Mouse (Mus musculus) midbrain, embryonic 16.5 days (tissue): ENCODE results near the gene Nudt6. TPM values are rescaled to one million over a fixed set of nuclear protein-coding genes. Genes with fewer than 3 reads are reported as not detected.

Experiments used
- ATAC-seq: fragments of 200-750 bp; cut with Nextera tagmentation; 2 replicates; pipeline ENCODE4 v1.8.0; 2017; ENCODE audit warnings: moderate TSS enrichment
- H3K27ac ChIP-seq: fragments of 300-500 bp; sonication (generic); 2 replicates; pipeline ENCODE4 v1.5.1; 2014; ENCODE audit warnings: mild to moderate bottlenecking, low read length, mixed read lengths
- H3K27me3 ChIP-seq: fragments of 300-500 bp; sonication (generic); 2 replicates; pipeline ENCODE4 v1.6.1; 2014; ENCODE audit warnings: low read depth, low read length, mixed read lengths; ENCODE audit not compliant: control insufficient read depth, insufficient read depth
- H3K36me3 ChIP-seq: fragments of 300-500 bp; sonication (generic); 2 replicates; pipeline ENCODE4 v1.6.1; 2014; ENCODE audit warnings: mild to moderate bottlenecking, low read length, moderate library complexity, mixed read lengths; ENCODE audit not compliant: control insufficient read depth, insufficient read depth
- H3K4me1 ChIP-seq: fragments of 300-500 bp; sonication (generic); 2 replicates; pipeline ENCODE4 v1.6.1; 2014; ENCODE audit warnings: mild to moderate bottlenecking, low read length, mixed read lengths; ENCODE audit not compliant: control insufficient read depth, insufficient read depth
- H3K4me2 ChIP-seq: fragments of 300-500 bp; sonication (generic); 2 replicates; pipeline ENCODE4 v1.6.1; 2014; ENCODE audit warnings: mild to moderate bottlenecking, low read length, mixed read lengths
- H3K4me3 ChIP-seq: fragments of 300-500 bp; sonication (generic); 2 replicates; pipeline ENCODE4 v1.5.1; 2014; ENCODE audit warnings: low read depth, mild to moderate bottlenecking, low read length, moderate library complexity, mixed read lengths
- H3K9ac ChIP-seq: fragments of 300-500 bp; sonication (generic); 2 replicates; pipeline ENCODE4 v1.6.1; 2014; ENCODE audit warnings: low read depth, low read length, mixed read lengths
- H3K9me3 ChIP-seq: fragments of 300-500 bp; sonication (generic); replicated peaks from 2 replicates; pipeline ENCODE4 v1.6.1; 2014; ENCODE audit warnings: mild to moderate bottlenecking, low read length, mixed read lengths; ENCODE audit not compliant: control insufficient read depth, poor library complexity, severe bottlenecking
- WGBS: fragments of 180-500 bp; shearing (Covaris S2); extraction: QIAGEN DNeasy Blood & Tissue Kit; methylation state at CpG from one replicate; pipeline ENCODE4 v1.1.7; 2014; 5-methylcytosine and 5-hydroxymethylcytosine counted together
- polyA plus RNA-seq: library from polyadenylated mRNA; unstranded; fragments of >200 nt; fragmentation: Nextera tagmentation; extraction: Ambion mirVana; gene quantifications from 2 replicates; pipeline ENCODE4 v1.2.1, GENCODE M21; 2015

The Nudt6 gene
- polyA plus RNA-seq: 7.5 and 7.9 TPM in 2 replicates

DNA sequence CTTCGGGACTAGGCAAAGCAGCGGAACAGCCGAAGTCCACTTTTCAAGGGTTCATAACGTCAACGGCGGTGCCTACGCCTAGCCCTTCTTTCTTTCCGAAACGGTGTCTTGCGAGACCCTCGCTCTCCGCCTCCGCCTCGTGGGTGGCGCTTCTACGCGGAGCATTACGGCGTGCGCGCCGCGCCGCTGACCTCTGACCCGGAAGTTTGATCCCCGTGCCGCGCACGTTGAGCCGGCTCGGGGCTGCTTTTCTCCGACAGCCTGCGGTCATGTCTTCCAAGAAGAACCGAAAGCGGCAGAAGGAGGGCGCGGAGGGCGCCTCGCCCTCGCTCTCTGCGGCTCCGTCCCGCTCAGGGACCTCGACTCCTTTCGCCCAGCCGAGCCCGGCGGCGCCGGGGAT lies at the start of gene Nudt6:
Gene Nudt6, minus strand, starts transcription at position 140 of the 400 bp plus-strand sequence.
- WGBS: under 1% methylated on average over 50 of the region's 50 CpGs
- H3K4me1 ChIP-seq: peaks cover 24% of the 10 kb centered on the region
- H3K27ac ChIP-seq: peak within 1 kb of the TSS; percentile 93
- no peaks in the 10 kb centered on the region for H3K9me3 ChIP-seq
- no peaks in the 10 kb centered on the region for H3K36me3 ChIP-seq
- peak within 1 kb of the TSS; percentile 95 for H3K4me2 ChIP-seq
- ATAC-seq: peak; percentile 91
- H3K4me3 ChIP-seq: peak within 1 kb of the TSS; percentile 95
- peak within 1 kb of the TSS; percentile 82 for H3K9ac ChIP-seq
- no peaks in the 10 kb centered on the region for H3K27me3 ChIP-seq

DNA sequence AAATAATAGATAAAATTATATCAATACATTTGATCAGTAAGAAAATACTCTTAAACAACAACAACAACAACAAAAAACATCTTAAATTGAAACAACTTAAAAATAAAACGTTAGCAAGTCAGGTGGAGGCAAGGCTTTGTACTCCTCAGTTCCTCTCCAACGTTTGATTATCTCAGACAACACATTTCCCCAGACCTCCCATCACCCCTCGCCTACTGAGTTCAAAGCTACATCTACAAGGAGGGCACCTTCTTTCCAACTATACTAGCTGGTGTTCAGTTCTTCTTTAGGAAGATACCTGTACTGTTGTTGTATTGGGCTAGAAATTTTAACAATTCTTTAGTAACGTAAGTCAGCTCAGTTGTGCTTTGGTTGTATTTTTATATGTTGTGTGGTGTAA lies 49.3 kb upstream of the Nudt6 start:
- Histone ChIP-seq H3K9ac (no peak overlapping the region), H3K9me3 (no peaks in the 10 kb centered on the region), H3K4me3 (no peak overlapping the region), H3K36me3 (no peaks in the 10 kb centered on the region), H3K27me3 (no peaks in the 10 kb centered on the region), H3K27ac (no peak overlapping the region), H3K4me1 (no peaks in the 10 kb centered on the region), H3K4me2 (no peak overlapping the region)
- no peak for ATAC-seq
- 89% methylated on average over 4 of the region's 4 CpGs for WGBS

DNA sequence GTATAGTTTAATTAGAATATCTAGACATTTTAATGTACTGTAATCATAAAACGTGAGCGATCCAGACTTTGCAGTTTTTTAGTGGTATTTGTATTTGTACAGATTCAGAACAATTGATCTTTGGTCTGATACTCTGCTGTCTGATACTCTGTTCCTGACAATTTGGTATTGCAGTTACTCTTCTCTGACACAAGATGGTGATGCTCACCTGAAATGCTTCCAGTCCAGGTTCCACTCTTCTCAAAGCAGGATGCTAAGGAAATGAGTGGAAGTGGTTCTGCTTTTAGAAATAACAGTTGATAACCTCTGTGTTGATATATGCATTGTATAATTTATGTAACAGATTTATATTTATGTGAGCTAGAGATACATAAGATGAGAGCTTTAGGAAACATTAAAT lies 48.2 kb upstream of the Nudt6 start:
- no peak overlapping the region for H3K27ac ChIP-seq
- H3K27me3 ChIP-seq: no peaks in the 10 kb centered on the region
- 98% methylated on average over 2 of the region's 2 CpGs for WGBS
- no peak overlapping the region for H3K4me3 ChIP-seq
- no peak overlapping the region for H3K9ac ChIP-seq
- no peaks in the 10 kb centered on the region for H3K36me3 ChIP-seq
- no peaks in the 10 kb centered on the region for H3K4me1 ChIP-seq
- H3K4me2 ChIP-seq: no peak overlapping the region
- peak; percentile 88 for ATAC-seq
- H3K9me3 ChIP-seq: no peaks in the 10 kb centered on the region

DNA sequence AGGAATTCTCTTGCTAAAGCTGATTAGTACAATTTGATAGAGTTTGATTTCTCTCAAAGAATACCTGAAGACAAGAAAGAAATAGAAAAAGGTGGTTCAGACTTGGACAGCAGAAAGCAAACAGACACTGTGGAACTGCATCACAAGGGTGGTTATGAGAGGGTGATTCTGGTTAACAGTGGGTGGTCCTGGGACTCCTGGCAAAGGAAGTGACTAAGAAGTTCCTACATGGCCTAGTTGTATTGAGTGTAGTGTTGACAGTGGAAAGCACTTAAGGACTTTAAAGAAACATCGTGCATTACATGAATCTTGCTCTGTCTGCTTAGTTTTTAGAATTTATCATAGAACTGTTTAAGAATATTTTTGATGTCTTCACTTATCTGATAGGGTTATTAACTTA lies 36.0 kb upstream of the Nudt6 start:
- Histone ChIP-seq H3K36me3 (peaks cover 3% of the 10 kb centered on the region; the same call in 1 of the 2 replicates), H3K4me2 (no peak overlapping the region), H3K27ac (no peak overlapping the region), H3K4me1 (no peaks in the 10 kb centered on the region), H3K9me3 (no peaks in the 10 kb centered on the region), H3K27me3 (no peaks in the 10 kb centered on the region), H3K4me3 (no peak overlapping the region), H3K9ac (no peak overlapping the region)
- no peak for ATAC-seq
- 91% methylated on average over 1 of the region's 1 CpGs for WGBS

DNA sequence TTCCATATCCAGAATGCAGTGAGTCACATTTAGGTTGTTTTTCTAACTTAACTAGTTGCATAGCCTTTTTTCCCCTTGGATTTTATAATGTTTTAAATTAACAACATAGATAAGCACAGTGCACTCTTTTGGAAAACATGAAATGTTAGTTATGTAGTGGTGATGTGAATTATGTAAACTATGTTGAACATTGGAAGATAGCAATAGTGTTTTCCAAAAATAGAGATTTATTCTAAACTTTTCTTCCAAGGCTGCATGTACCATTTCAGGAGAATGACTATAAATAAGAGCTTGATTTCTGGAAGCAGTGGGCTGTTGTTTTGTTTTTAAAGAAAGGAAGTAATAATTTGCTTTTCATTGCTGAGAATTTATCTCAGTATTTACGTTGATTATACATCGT lies 23.4 kb upstream of the Nudt6 start:
- no peaks in the 10 kb centered on the region for H3K4me1 ChIP-seq
- H3K27ac ChIP-seq: no peak overlapping the region
- peaks cover 6% of the 10 kb centered on the region; the same call in 1 of the 2 replicates for H3K36me3 ChIP-seq
- no peaks in the 10 kb centered on the region for H3K9me3 ChIP-seq
- H3K4me2 ChIP-seq: no peak overlapping the region
- no peak for ATAC-seq
- no peak overlapping the region for H3K4me3 ChIP-seq
- 95% methylated on average over 2 of the region's 2 CpGs for WGBS
- H3K9ac ChIP-seq: no peak overlapping the region
- H3K27me3 ChIP-seq: no peaks in the 10 kb centered on the region

DNA sequence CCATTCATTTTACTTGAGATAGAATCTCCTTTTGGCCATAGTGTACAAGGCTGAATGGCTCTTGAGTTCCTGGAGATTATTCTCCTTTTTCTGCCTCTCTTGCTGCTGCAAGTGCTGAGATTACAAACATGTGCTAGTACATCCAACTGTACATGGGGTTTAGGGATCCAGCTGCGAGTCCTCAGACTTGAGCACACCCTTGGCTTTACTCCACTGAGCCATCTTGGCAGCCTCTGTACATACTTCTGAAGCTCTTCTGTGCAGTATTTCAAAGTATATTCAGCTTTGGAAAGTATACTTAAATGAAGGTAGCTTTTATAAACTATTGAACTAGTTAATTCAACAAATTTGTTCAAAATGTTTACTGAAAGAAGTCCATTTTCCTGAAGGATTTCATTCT lies 19.8 kb upstream of the Nudt6 start:
- peaks cover 13% of the 10 kb centered on the region for H3K36me3 ChIP-seq
- H3K27ac ChIP-seq: no peak overlapping the region
- no peak for ATAC-seq
- no peak overlapping the region for H3K4me2 ChIP-seq
- H3K27me3 ChIP-seq: no peaks in the 10 kb centered on the region
- no peak overlapping the region for H3K9ac ChIP-seq
- H3K9me3 ChIP-seq: no peaks in the 10 kb centered on the region
- no peaks in the 10 kb centered on the region for H3K4me1 ChIP-seq
- no peak overlapping the region for H3K4me3 ChIP-seq
- WGBS: 93% methylated on average over 1 of the region's 1 CpGs

DNA sequence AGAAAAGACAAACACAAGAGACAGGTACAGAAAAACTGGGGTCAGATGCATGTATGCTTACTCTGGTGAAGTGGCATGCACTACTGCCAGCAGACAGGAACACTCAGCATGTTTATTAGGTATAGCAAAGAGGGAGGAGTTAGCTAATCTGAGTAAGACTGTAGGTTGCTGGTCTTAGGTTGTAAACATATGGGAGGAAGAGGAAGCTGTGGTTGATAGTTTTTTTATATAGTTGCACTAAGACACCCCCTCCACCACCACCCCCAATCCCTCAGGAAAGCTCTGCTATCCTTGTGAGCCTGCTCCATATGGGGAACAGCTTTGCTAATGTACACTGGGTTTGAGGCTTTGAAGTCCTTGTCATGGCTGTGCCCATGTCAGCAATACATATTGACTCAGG lies 10.3 kb upstream of the Nudt6 start:
- H3K9me3 ChIP-seq: no peaks in the 10 kb centered on the region
- H3K36me3 ChIP-seq: peaks cover 9% of the 10 kb centered on the region
- H3K27me3 ChIP-seq: no peaks in the 10 kb centered on the region
- ATAC-seq: no peak
- no peak overlapping the region for H3K4me3 ChIP-seq
- H3K9ac ChIP-seq: no peak overlapping the region
- H3K4me2 ChIP-seq: no peak overlapping the region
- no peak overlapping the region for H3K27ac ChIP-seq
- H3K4me1 ChIP-seq: no peaks in the 10 kb centered on the region

DNA sequence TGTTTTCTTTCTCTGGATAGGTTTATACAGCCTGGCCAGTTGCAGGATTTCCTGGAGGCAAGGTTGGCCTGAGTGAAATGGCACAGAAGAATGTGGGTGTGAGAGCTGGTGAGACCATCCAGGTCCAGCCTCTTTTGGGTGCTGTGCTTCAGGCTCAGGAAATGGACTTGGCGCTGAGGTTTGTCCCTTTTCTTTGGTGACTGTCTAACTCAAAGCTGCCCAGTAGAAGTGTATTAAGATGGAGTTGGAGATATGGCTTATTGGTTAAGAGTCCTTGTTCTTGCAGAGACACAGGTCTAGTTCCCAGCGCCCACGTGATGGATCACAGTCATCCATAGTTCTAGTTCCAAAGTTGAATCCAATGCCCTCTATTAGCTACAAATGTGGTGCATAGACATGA lies 6.1 kb upstream of the Nudt6 start:
- H3K27ac ChIP-seq: no peak overlapping the region
- H3K9ac ChIP-seq: no peak overlapping the region
- no peaks in the 10 kb centered on the region for H3K27me3 ChIP-seq
- H3K9me3 ChIP-seq: no peaks in the 10 kb centered on the region
- peaks cover 7% of the 10 kb centered on the region; the same call in 1 of the 2 replicates for H3K36me3 ChIP-seq
- H3K4me3 ChIP-seq: no peak overlapping the region
- H3K4me2 ChIP-seq: no peak overlapping the region
- ATAC-seq: no peak
- 96% methylated on average over 3 of the region's 3 CpGs for WGBS
- H3K4me1 ChIP-seq: peaks cover 10% of the 10 kb centered on the region

DNA sequence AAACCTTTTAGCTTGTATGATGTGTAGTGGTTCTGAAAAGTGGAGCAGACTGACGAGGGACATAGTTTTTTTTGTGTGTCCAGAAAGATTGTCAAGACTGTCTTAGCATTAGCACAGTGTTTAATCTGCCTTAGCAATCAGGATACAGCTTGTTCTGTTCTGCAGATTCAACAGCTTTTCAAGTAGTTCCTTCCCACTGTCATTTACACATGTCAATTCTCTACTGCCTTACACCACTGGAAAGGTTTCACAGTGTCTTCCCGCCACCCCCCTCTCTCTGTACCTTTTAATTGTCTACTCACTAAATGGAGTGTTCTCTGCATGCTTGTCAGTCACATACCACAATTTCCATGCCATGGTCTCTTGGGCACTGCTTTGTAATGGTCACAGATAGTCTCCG lies 1.2 kb upstream of the Nudt6 start:
- Histone ChIP-seq H3K9me3 (no peaks in the 10 kb centered on the region), H3K4me1 (peaks cover 24% of the 10 kb centered on the region)
- ATAC-seq: no peak

More for the DNA sequence above, 1.2 kb upstream of the Nudt6 start:
- H3K27ac ChIP-seq: no peak overlapping the region
- H3K27me3 ChIP-seq: no peaks in the 10 kb centered on the region
- H3K9ac ChIP-seq: peak overlapping the region; percentile 68
- 13% methylated on average over 3 of the region's 3 CpGs for WGBS
- H3K36me3 ChIP-seq: 0 out of 2 replicates have a peak, but pooled peaks cover 2% of the 10 kb centered on the region
- H3K4me2 ChIP-seq: peak overlapping the region; percentile 95
- H3K4me3 ChIP-seq: peak overlapping the region; percentile 95
